Mouse (Mus musculus): ENCODE measurements around the gene Dcaf4. TPM values are rescaled to one million over a fixed set of nuclear protein-coding genes. Genes with fewer than 3 reads are reported as not detected.

The Dcaf4 gene
- 23.3 TPM in 2 replicates for polyA plus RNA-seq (2015; fragmentation: Nextera tagmentation; extraction: Ambion mirVana)

DNA sequence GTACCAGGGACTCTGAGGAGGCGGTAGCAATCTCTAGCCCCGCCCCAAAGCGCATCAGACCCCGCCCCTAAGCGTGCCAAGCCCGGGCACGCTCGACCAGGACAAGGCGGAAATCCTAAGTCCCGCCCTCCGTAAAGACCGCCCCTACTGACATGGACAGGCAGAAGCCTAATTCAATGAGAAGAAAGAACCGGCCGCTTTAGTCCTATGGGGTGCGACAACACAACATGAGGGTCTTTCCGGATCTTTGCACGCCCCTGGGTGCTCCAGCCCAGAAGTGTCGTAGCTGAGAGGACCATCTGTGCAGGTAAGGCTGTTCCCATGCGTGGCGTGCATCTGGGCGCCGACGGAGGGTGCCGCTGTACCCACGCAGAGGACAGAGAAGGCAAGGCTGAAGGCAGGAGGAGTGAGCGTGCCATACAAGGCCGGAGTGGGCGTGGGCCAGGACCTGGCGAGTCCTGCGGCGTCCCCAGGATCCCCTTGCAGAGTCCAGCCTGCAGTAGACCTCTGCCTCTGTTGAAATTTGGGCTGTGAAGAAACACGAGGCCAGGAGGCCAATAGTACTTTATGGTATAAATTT lies at the start of gene Dcaf4:
Dcaf4 (plus strand) TSS at position 156 of the 580 bp plus-strand sequence.
- Histone ChIP-seq H3K4me1 (peaks cover 29% of the 10 kb centered on the region), H3K4me3 (peak within 1 kb of the TSS; percentile 73), H3K9me3 (no peaks in the 10 kb centered on the region), H3K27me3 (replicated peaks) (no peaks in the 10 kb centered on the region), H3K36me3 (no peaks in the 10 kb centered on the region), H3K4me2 (peak within 1 kb of the TSS; percentile 74), H3K9ac (peak within 1 kb of the TSS; percentile 83), H3K27ac (replicated peaks) (peak within 1 kb of the TSS; percentile 82)
- under 1% methylated on average over 32 of the region's 32 CpGs for WGBS
- ATAC-seq (ENCODE audit: extremely low read depth, insufficient number of reproducible peaks, low FRiP score, low TSS enrichment) = peak; percentile 98

DNA sequence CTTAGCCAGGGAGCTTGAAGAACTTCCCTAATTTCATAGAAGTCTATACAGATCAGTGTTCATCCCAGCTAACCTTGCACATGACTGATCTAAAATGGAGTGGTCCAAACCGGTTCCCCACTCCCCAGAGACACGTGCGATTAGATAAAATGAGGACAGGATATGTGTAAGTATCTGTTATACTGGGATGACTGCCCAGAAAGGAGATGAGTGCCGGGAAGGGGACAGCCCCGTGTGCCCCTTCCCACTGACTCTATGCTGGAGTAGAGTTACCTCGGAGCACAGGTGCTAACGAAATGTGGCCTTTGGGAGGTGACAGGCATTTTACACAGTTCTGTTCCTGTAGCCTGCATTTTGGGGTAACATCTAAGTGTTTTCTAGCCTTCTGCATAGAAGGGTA lies 48.5 kb upstream of the Dcaf4 start:
- 36% methylated on average over 7 of the region's 7 CpGs for WGBS
- no peak overlapping the region for H3K27ac ChIP-seq (replicated peaks)
- H3K9ac ChIP-seq = no peak overlapping the region
- no peak overlapping the region for H3K4me3 ChIP-seq
- no peak for ATAC-seq (ENCODE audit: extremely low read depth, insufficient number of reproducible peaks, low FRiP score, low TSS enrichment)
- no peaks in the 10 kb centered on the region for H3K27me3 ChIP-seq (replicated peaks)
- no peaks in the 10 kb centered on the region for H3K9me3 ChIP-seq
- no peaks in the 10 kb centered on the region for H3K36me3 ChIP-seq
- H3K4me1 ChIP-seq = peaks cover 74% of the 10 kb centered on the region
- 0 out of 2 replicates have a peak overlapping the region, but pooled peaks have one; percentile 11 for H3K4me2 ChIP-seq

DNA sequence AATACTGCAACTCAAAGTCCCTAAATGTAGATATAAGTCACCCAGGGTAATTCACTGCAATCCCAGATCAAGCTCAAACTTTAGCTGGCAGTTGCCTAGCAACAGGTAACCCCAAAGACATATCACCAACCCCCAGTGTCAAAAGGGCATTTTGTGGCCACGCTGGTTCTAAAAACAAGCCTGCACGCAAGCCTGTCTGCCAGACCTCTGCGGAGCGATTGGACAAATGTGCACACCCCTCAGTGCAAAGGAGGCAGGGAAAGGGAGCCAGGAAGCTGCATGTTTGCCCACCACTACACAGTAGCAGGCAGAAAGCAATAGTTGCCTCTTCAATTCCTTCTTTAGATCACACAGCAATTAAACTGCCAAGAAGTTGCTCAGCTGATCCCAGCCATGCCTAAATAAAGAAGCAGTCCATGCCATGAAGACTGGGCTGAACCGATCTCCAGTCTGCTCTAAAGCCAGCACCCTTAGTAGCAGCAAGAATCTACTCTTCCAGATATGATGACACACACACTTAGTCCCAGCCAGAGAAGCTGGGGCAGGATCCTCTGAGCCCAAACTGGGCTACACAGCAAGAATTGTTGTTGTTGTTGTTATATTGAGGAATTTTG lies 46.2 kb upstream of the Dcaf4 start:
- WGBS = 30% methylated on average over 5 of the region's 5 CpGs
- ATAC-seq (ENCODE audit: extremely low read depth, insufficient number of reproducible peaks, low FRiP score, low TSS enrichment) = no peak
- H3K9ac ChIP-seq = peak overlapping the region; percentile 52; the same call in 1 of the 2 replicates

DNA sequence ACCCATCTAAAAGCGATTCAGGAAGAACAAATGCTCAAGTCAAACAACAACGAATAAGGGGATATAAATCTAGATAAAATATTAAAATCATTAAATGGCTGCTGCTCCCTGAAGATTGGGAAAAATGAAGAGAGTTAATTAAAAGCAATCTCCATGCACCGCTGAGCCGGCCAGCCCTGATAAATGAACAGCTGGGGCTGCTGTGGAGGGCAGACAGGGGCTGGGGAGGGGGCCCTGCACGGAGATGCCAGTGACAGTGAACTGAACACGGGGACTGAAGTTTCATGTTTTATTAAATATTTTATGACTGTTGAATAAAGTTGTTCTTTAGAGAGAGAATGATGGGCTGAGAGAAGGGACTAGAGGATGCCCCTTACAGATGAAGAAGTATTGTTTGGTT lies 44.8 kb upstream of the Dcaf4 start:
- 0 out of 2 replicates have a peak, but pooled peaks cover 1% of the 10 kb centered on the region for H3K36me3 ChIP-seq
- no peak for ATAC-seq (ENCODE audit: extremely low read depth, insufficient number of reproducible peaks, low FRiP score, low TSS enrichment)
- no peak overlapping the region for H3K4me2 ChIP-seq
- 47% methylated on average over 6 of the region's 6 CpGs for WGBS
- H3K27ac ChIP-seq (replicated peaks) = no peak overlapping the region
- 0 out of 2 replicates have a peak, but pooled peaks cover 4% of the 10 kb centered on the region for H3K9me3 ChIP-seq
- H3K4me3 ChIP-seq = no peak overlapping the region
- no peak overlapping the region for H3K9ac ChIP-seq
- no peaks in the 10 kb centered on the region for H3K27me3 ChIP-seq (replicated peaks)
- peaks cover 83% of the 10 kb centered on the region for H3K4me1 ChIP-seq

More for the DNA sequence above, 46.2 kb upstream of the Dcaf4 start:
- Histone ChIP-seq H3K9me3 (no peaks in the 10 kb centered on the region), H3K27me3 (replicated peaks) (no peaks in the 10 kb centered on the region), H3K4me3 (no peak overlapping the region), H3K4me1 (peaks cover 77% of the 10 kb centered on the region), H3K27ac (replicated peaks) (peak overlapping the region; percentile 61; the same call in 1 of the 2 replicates), H3K4me2 (peak overlapping the region; percentile 44), H3K36me3 (no peaks in the 10 kb centered on the region)

DNA sequence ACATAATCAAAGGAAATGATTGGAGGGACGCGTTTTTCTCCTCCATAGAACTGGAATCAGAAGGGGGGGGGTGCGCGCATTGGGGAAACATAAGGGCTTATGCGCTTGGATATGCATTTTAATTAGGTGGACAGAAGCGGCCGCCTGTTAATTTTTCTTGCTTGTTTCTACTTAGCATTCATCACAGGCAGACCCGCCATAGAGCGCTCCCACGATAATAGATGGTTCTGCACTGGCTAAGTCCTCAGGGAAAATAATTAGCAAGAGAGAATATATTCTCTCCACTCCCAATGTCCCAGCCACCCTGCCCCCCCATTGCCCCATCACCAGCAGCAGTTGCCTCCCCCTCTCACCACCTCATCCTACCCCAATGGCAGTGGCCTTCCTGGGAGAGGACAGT lies 44.0 kb upstream of the Dcaf4 start:
- no peak overlapping the region for H3K27ac ChIP-seq (replicated peaks)
- no peak overlapping the region for H3K9ac ChIP-seq
- H3K4me1 ChIP-seq = peaks cover 84% of the 10 kb centered on the region
- no peak overlapping the region for H3K4me2 ChIP-seq
- no peaks in the 10 kb centered on the region for H3K27me3 ChIP-seq (replicated peaks)
- no peak overlapping the region for H3K4me3 ChIP-seq
- WGBS = 88% methylated on average over 10 of the region's 10 CpGs
- 0 out of 2 replicates have a peak, but pooled peaks cover 3% of the 10 kb centered on the region for H3K36me3 ChIP-seq
- H3K9me3 ChIP-seq = 0 out of 2 replicates have a peak, but pooled peaks cover 4% of the 10 kb centered on the region
- ATAC-seq (ENCODE audit: extremely low read depth, insufficient number of reproducible peaks, low FRiP score, low TSS enrichment) = no peak

DNA sequence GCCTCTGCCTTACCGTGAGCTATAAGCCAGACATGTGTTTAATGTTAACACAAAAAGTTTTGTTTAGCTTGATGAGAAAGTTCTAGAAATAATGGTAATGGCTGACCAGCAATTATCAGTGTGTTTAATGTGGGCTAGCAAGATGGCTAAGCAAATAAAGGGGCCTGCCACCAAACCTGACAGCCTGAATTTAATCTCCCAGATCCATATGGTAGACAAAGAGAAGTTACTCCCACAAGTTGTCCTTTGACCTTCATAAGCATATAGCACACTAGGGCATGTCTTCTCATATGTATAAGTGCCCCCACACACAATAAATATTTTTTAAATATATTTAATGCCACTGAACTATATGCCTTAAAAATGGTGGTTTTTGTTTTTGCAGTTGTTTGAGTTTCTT lies 41.1 kb upstream of the Dcaf4 start:
- no peak for ATAC-seq (ENCODE audit: extremely low read depth, insufficient number of reproducible peaks, low FRiP score, low TSS enrichment)
- Histone ChIP-seq H3K4me1 (peaks cover 66% of the 10 kb centered on the region), H3K9ac (0 out of 2 replicates have a peak overlapping the region, but pooled peaks have one; percentile 20), H3K27ac (replicated peaks) (peak overlapping the region; percentile 77), H3K36me3 (0 out of 2 replicates have a peak, but pooled peaks cover 3% of the 10 kb centered on the region), H3K27me3 (replicated peaks) (peaks cover 2% of the 10 kb centered on the region; the same call in 1 of the 2 replicates), H3K4me3 (no peak overlapping the region), H3K4me2 (no peak overlapping the region), H3K9me3 (0 out of 2 replicates have a peak, but pooled peaks cover 4% of the 10 kb centered on the region)
- WGBS = 50% methylated on average over 1 of the region's 1 CpGs

DNA sequence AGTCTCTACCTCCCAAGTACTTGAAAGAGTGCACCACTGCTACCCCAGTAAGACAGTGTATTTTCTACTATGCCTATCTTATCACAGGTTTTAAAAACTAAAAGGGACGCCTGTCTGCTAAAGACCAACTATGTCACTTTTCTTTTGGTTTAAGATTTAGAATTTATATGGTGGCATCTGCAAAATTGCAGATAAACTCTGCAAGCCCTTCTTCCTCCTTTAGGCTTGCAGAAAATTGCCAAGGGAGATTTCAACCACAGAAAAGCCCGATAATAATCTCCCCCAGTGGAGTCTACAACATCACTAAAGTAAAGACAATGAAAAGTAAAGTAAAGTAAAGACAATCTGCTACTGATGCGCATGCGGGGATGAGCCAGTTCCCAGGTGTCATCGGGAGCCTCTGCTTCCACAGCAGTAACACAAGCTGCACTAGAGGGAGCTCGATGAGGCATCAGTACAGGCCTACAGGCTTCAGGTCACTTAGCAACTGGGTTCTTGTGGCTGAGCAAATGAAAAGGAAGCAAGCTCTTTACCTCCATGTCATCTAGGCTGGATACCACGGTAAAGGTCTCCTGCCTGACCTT lies 40.4 kb upstream of the Dcaf4 start:
- H3K36me3 ChIP-seq = 0 out of 2 replicates have a peak, but pooled peaks cover 3% of the 10 kb centered on the region
- H3K9ac ChIP-seq = no peak overlapping the region
- no peak overlapping the region for H3K4me3 ChIP-seq
- peak overlapping the region; percentile 17 for H3K27ac ChIP-seq (replicated peaks)
- H3K4me1 ChIP-seq = peaks cover 68% of the 10 kb centered on the region
- no peak overlapping the region for H3K4me2 ChIP-seq
- H3K27me3 ChIP-seq (replicated peaks) = peaks cover 6% of the 10 kb centered on the region; the same call in 1 of the 2 replicates
- no peak for ATAC-seq (ENCODE audit: extremely low read depth, insufficient number of reproducible peaks, low FRiP score, low TSS enrichment)
- H3K9me3 ChIP-seq = 0 out of 2 replicates have a peak, but pooled peaks cover 4% of the 10 kb centered on the region
- WGBS = 59% methylated on average over 7 of the region's 7 CpGs

DNA sequence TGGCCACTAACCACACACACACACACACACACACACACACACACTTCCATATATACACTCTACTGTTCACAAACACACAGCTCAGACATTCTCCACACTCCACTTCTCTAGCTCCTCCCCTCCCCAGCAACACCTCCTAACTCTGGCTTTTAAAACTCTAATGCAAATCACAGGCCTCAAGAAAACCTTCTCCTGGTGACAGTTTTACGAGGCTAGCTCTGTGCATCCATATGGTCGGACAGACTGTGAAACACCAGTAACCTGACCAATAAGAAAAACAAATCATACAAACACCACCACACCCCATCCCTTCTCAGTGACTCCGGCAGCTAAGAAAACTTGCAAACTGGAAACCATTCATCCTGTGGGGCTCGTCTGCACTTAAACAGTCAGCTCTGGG lies 38.8 kb upstream of the Dcaf4 start:
- Histone ChIP-seq H3K4me3 (no peak overlapping the region), H3K27me3 (replicated peaks) (peaks cover 6% of the 10 kb centered on the region; the same call in 1 of the 2 replicates), H3K4me1 (peaks cover 61% of the 10 kb centered on the region), H3K9me3 (0 out of 2 replicates have a peak, but pooled peaks cover 4% of the 10 kb centered on the region), H3K9ac (peak overlapping the region; percentile 40; the same call in 1 of the 2 replicates), H3K36me3 (0 out of 2 replicates have a peak, but pooled peaks cover 3% of the 10 kb centered on the region), H3K27ac (replicated peaks) (peak overlapping the region; percentile 65), H3K4me2 (no peak overlapping the region)
- 56% methylated on average over 4 of the region's 4 CpGs for WGBS
- ATAC-seq (ENCODE audit: extremely low read depth, insufficient number of reproducible peaks, low FRiP score, low TSS enrichment) = no peak

DNA sequence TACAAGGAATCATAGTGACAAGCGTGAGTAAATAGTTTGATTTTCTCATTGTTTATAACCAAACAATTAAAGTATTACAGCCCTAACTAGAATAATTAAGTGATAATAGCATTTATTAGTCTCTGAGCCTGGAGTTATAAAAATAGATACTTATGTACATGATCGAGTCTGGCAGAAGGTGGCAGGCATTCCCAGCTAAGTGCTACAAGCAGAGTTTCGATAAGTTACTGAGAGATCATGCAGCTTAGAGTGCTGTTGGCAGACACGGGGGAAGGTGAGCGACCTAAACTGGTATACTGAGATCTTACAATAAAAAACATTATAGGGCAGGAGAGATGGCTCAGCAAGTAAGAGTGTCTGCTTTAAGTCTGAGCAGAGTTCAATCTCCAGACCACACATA lies 36.6 kb upstream of the Dcaf4 start:
- 0 out of 2 replicates have a peak overlapping the region, but pooled peaks have one; percentile 28 for H3K9ac ChIP-seq
- peaks cover 6% of the 10 kb centered on the region; the same call in 1 of the 2 replicates for H3K27me3 ChIP-seq (replicated peaks)
- H3K4me1 ChIP-seq = peaks cover 49% of the 10 kb centered on the region
- 0 out of 2 replicates have a peak, but pooled peaks cover 4% of the 10 kb centered on the region for H3K9me3 ChIP-seq
- peak overlapping the region; percentile 97 for H3K4me2 ChIP-seq
- no peak for ATAC-seq (ENCODE audit: extremely low read depth, insufficient number of reproducible peaks, low FRiP score, low TSS enrichment)
- H3K4me3 ChIP-seq = peak overlapping the region; percentile 23
- H3K27ac ChIP-seq (replicated peaks) = peak overlapping the region; percentile 93
- WGBS = 24% methylated on average over 5 of the region's 5 CpGs
- H3K36me3 ChIP-seq = 0 out of 2 replicates have a peak, but pooled peaks cover 3% of the 10 kb centered on the region

DNA sequence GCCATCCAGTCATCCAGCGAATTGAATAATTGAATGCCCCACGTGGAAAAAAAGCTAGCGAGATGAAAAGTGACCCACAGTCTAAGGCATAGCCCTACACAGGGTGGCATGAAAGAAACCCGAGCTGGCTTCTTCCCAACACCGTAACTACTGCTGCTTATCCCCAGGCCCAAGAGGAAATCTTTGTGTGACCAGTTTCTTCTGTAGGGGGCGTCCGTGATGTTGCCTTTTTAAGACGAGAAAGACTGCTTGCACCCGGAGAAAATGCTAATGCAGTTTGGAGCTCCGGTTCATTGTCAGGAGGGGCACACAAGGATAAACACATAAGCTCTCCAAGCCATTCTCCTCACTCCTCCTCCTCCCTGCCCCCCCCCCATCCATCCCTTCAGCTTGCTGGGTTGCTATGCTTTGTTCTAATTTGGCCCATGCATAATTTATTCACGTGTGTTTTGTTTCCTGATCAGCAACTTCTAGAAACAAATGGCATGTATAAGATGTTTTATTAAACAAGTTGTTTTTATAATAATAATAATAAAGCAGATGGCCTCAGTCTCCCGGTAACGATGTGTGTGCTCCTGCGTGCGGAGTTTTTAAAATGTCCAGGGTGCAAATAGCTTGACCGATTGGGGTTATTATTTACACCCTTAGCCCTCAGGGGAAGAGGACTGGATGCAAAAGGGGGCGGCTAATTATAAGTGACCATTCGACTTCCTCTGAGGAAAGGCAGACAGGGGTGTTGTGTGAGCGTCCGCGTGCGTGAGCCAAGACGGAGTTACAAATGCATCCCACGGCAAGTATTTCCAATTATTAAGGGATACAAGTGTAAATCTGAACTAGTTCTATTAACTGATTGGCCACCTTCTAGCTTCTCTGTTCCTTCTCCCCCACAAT lies 35.2 kb upstream of the Dcaf4 start:
- peak overlapping the region; percentile 95 for H3K9ac ChIP-seq
- H3K27me3 ChIP-seq (replicated peaks) = peaks cover 6% of the 10 kb centered on the region; the same call in 1 of the 2 replicates
- H3K4me2 ChIP-seq = peak overlapping the region; percentile 97
- H3K4me3 ChIP-seq = peak overlapping the region; percentile 91
- 0 out of 2 replicates have a peak, but pooled peaks cover 3% of the 10 kb centered on the region for H3K36me3 ChIP-seq
- 3% methylated on average over 24 of the region's 24 CpGs for WGBS
- ATAC-seq (ENCODE audit: extremely low read depth, insufficient number of reproducible peaks, low FRiP score, low TSS enrichment) = no peak
- peaks cover 46% of the 10 kb centered on the region for H3K4me1 ChIP-seq
- H3K27ac ChIP-seq (replicated peaks) = peak overlapping the region; percentile 93
- 0 out of 2 replicates have a peak, but pooled peaks cover 2% of the 10 kb centered on the region for H3K9me3 ChIP-seq

All from heart, embryonic 13.5 days (tissue).